Mouse (Mus musculus) T-helper 1 cell (primary cell): ENCODE data around the gene Rps7.

Source experiments
- in situ Hi-C: fragments of 300-600 bp; cut with MboI, MseI; formaldehyde crosslinking; loops from one replicate; pipeline ENCODE4 v1.15.1; 2025; ENCODE audit warnings: high pct_unique_total_duplicates

The Rps7 gene

DNA sequence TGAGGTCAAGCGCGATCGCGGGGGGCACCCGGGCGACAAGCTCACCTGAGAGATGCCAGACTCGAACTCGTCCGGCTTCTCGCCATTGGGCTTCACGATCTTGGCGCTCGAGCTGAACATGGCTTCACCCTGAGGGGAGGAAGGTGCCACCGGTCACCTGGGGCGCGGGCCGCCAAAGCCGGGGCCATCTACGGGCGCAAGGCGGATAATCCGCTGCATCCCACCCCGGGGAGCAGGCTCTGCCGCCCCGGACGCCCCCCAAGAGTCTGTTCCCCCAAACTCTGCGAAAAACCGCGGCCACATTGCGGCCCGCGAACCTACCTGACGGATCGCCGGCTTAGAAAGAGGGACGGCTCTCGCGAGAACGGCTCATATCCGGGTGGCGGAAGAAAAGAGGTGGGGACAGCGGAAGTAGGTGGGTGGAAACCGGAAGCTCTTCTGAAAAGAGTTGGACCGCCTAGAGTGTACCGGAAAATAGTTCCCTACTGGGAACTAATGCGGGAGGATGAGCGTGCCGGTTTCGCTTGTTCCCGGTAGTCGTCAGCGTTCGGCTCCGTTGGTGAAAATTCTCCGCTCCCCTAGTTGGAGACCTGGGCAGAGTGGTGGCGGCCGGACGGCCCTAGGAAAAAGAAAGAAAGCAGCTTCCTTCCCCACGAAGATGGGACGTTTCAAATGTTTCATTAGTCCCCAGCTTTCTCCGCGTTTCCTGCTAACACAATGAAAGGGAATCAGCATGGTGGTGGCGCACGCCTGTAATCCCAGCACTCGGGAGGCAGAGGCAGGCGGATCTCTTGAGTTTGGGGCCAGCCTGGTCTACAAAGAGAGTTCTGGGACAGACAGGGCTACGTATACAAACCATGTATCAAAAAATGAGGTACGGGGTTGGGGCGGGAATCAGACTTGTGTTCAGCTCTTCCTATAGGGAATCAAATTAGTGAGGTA, at the start of gene Rps7:
Gene Rps7, minus strand, starts transcription at position 419 of the 942 bp plus-strand sequence.
- in situ Hi-C loops: loop anchor here (5.0 to 25.0 kb wide), 2 partner anchors 111 to 1951 kb away; partner anchors contain the start of gene Tmem18

DNA sequence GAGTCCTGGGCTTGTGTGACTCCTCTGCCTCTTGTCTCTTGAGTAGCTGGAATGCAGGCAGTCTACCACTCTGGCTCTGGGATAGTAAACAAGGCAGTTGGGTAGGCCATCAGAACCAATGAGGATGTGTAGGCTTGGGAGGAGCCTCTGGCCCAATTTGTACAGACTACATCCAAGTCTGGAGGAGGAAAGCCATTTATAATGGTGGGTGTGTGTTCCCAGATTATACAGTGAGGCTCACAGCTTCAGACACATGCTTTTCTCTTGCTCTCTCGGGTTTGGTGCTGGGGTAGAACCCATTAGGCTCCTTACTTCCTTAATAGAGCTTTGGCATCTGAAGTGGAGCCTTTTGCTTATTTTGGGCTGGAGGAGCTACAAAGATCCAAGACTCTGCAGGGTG, 48.9 kb upstream of the Rps7 start:
- in situ Hi-C loops: loop anchor here (5.0 to 10.0 kb wide), 2 partner anchors 68 to 400 kb away; partner anchors contain the start of genes Eipr1 and Trappc12

GRCm38 (mm10) chr12:28675925-28676209, 40.1 kb upstream of the Rps7 start:
- in situ Hi-C loops: no loop called here

GRCm38 (mm10) chr12:28675121-28675924, 39.6 kb upstream of the Rps7 start, which contains the start of gene Adi1:
Adi1 (plus strand) TSS chr12:28675231.
- in situ Hi-C loops: no loop called here

DNA sequence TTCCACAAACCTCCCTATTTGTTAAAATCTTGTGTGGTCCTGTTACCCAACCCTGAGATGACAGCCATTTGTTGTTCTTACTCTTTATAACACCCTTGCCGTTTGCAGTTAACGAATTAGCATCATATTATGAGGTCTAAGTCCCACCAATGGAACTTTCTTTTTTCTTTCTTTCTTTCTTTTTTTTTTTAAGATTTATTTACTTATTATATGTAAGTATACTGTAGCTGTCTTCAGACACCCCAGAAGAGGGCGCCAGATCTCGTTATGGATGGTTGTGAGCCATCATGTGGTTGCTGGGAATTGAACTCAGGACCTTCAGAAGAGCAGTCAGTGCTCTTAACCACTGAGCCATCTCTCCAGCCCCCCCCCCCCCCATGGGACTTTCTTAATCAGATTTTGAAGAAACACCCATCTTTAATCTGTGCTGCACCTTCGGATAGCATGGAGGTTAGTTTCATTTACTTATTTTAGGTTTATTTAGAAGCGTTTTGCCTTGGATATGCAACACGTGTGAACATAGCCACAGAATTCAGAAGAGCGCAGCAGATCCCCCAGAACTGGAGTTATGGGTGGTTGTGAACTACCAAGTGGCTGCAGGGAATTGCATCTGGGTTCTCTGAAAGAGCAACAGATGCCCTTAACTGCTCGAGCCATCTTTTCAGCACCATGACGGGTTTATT, 38.4 kb upstream of the Rps7 start:
- in situ Hi-C loops: no loop called here

DNA sequence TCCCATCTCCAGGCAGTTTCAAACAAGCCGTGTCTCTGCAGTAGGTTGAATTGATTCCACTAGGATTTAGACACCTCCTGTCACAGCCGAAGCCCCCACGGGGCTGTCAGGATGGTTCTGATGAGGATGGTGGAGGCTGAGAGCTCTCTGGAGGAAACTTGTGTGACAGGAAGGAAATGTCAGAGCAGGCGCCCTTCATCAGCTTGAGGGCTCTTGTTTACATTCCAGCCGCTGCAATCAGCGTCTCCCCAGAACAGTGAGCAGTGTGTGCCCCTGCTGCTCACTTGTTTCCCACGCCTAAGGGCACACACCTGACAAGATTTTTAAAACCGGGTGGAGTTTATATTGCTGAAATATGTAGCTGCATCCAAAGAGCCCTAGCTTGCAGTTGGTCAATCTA, 31.5 kb upstream of the Rps7 start:
- in situ Hi-C loops: no loop called here

- in situ Hi-C loops: no loop called here
Measured at GRCm38 (mm10) chr12:28666734-28667133, 31.0 kb upstream of the Rps7 start.

DNA sequence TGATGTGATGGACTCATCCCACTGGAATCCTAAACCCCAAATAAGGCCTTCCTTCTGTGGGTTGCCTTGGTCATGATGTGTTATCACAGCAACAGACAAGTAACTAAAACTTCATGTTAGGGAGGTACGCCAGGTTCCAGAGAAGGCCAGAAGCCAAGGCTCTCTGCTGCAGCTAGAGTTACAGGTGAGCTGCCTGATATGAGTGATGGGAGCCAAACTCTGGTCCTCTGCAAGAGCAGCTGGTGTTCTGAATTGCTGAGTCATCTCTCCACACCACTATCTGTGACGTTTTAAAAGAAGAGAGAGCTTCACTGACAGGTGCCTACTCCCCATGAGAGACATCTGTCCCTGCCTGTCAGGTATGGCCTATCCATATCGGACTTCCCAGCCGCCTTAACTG, 26.9 kb upstream of the Rps7 start:
- in situ Hi-C loops: no loop called here

- in situ Hi-C loops: loop anchor here (25.0 kb wide), 1 partner anchor 1938 kb away; the partner anchor contains the start of gene Tmem18
Measured at GRCm38 (mm10) chr12:28649141-28650110, 13.7 kb upstream of the Rps7 start, which contains the start of gene Rnaseh1. Rnaseh1 (plus strand) TSS chr12:28649602.

GRCm38 (mm10) chr12:28638778-28639177, 3.0 kb upstream of the Rps7 start:
- in situ Hi-C loops: loop anchor here (5.0 to 25.0 kb wide), 2 partner anchors 109 to 1949 kb away; partner anchors contain the start of gene Tmem18

DNA sequence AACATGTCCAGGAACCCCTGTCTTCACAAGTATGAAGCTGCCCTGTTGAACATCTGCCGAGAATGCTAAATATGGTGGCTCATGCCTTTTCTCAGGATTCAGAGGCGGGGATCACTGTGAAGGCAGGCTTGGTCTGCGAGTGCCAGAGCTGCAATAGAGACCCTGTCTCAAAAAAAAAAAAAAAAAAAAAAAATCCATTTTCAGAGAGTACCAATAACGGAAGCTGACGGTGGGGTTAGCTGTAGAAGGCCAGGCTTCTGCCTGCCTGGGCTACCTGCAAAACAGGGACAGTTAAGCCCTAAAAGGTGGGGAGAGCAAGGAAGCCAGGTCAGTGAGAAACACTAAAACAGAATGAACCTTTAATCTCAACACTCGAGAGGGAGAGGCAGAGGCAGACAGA, 790 bp upstream of the Rps7 start:
- in situ Hi-C loops: loop anchor here (5.0 to 25.0 kb wide), 2 partner anchors 111 to 1951 kb away; partner anchors contain the start of gene Tmem18

DNA sequence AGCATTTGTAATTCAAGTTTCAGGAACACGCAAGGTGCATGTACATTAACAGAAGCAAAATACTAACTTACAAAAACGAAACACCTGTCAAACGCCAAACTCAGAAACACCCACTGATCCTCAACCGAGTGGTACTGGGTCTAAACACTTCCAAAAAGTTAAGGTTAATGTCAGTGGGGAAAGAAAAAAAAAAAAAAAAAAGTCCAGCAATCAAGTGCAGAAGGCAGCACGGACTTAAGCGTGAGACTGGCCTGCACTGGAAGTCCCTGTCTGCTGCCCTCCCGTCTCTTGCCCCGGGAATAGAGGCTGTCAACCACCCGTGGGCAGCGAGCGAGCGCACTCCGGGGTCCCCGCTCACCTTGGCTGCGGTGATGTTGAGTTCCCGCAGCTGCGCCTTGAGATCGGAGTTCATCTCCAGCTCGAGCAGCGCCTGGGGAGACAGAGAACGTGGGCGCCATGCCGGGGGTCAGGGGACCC, 657 bp downstream of the Rps7 start:
- in situ Hi-C loops: loop anchor here (5.0 to 25.0 kb wide), 2 partner anchors 112 to 1952 kb away; partner anchors contain the start of gene Tmem18

GRCm38 (mm10) chr12:28628436-28628835, 7.3 kb downstream of the Rps7 start:
- in situ Hi-C loops: loop anchor here (25.0 kb wide), 1 partner anchor 1959 kb away; the partner anchor contains the start of gene Tmem18

- in situ Hi-C loops: loop anchor here (25.0 kb wide), 1 partner anchor 1960 kb away; the partner anchor contains the start of gene Tmem18
Measured at GRCm38 (mm10) chr12:28627092-28627491, 8.7 kb downstream of the Rps7 start.

DNA sequence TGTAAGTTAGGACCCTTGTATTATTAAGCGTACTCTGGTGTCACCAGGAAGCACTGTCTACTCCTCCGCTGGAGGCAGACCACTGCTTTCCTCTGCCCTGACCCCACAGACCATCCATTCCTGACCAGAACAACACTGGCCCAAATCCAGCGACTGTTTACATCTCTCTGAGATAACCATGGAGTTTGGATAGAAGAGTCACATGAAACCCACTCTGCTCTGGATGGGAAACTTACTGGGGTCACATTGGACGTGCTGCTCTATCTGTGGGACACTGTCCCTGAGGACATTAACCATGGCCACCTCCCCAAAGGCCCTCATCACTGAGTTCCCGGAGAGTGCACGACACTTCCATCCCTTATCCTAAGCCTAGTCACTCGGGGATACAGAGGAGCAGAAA, 10.3 kb downstream of the Rps7 start:
- in situ Hi-C loops: loop anchor here (25.0 kb wide), 1 partner anchor 1962 kb away; the partner anchor contains the start of gene Tmem18

DNA sequence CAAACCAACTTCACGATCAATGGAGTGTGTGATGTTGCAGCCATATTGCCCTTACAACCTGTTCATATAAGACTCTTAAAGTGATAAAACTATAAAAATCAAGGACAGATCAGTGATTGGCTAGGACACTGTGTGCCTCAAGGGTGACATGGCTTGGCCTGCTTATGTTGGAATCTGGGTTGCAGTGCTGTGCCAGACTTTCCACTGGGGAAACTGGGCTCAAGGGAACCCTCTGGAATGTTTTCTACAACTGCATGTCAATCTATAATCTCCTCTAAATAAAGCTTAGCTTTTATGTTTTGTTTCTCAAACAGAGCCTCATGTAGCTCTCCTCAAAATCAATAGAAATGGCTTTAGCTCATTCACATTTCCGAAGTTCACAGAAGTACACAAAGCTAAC, 11.5 kb downstream of the Rps7 start:
- in situ Hi-C loops: no loop called here

DNA sequence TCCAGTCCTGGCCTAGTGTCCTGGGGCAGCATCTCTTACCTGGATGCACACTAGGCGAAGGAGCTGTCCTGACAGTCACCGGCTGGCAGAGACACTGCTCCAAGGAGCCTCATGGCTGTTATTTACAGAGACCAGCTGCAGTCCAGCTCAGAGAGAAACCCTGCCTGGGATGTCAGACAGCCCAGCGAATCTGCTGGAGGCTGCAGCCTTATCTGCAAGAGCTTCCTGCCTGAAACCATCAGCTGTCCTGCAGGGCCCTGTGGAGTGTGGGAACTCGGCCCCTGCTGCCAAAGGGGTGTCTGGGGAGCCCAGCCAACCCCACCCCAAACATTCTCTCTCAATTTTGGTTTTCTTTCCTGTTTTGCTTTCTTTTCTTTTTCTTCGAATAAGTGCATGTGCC, 12.6 kb downstream of the Rps7 start, which contains the start of gene Colec11:
Gene Colec11, minus strand, starts transcription at position 183 of the 400 bp plus-strand sequence.
- in situ Hi-C loops: no loop called here

DNA sequence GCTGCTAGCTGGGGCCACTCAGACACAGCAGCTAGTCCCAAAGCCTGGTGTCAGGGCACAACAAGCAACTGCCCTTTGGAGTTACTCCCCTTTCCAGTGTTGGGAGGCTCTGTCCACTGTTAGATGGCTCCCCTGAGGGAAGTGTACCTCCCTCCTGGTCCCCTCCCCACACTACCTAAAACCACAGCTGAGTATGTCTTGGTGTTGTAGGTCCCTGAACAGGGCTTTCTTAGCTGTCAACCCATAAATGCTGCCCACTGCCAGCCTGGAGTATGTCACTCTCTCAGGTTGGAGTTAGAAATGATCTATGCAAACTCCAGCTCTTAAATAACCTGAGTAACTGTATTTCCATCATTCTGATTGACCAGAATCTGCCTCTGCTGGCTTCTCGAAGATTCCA, 13.1 kb downstream of the Rps7 start:
- in situ Hi-C loops: no loop called here

- in situ Hi-C loops: no loop called here
Measured at GRCm38 (mm10) chr12:28622167-28622532, 13.6 kb downstream of the Rps7 start.
